Mouse (Mus musculus): ENCODE results near the gene Cd300lf.

Gene Cd300lf

DNA sequence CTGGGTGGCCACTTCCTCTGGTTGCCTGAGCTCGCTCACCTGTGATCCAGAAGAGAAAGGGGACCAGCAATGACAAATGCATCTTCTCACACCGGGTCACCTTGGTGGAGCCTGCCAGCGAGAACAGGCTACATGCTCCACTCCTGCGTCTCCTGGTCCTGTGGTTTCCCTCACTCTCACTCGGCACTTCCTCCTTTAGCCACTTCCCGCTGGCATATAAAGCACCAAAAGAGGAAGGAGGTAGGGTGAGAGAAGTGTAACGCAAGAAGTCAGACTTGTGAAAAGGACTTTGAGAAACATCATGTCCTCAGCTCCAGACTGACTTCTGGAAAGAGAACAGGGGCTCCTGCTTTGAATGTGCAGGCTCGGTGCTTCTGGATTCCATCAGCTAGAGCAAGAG is at the start of gene Cd300lf:
TSS of gene Cd300lf (minus strand) at position 193 of the 400 bp plus-strand sequence.
- DNase-seq (ENCODE audit: low read depth, low spot score) = no peak

- peak; percentile 83 for DNase-seq (ENCODE audit: low read depth, low spot score)
These were observed 48.3 kb upstream of the Cd300lf start for GRCm38 (mm10) chr11:115181913-115182638.

- DNase-seq (ENCODE audit: low read depth, low spot score) = no peak
These were observed 46.1 kb upstream of the Cd300lf start for GRCm38 (mm10) chr11:115179881-115180280.

DNA sequence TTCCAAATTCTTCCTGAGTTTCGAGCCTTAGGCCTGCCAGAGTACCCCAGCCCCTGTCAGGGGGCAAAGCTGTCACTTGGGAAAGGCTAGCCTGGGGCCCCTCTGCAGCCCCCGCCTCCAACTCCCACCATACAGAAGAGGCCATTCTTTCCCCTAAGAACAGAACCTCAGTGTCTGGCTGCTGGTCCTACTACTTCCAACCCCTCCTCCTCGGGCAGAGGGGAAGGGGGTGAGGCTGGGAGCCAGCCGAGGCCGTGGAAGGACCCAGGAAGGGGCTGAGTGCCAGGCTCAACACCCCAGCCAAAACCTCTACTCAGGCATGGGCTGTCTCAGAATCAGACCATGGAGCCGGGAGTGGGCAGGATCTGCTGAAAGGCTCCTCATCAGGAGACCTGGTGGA is 45.4 kb upstream of the Cd300lf start:
- no peak for DNase-seq (ENCODE audit: low read depth, low spot score)

GRCm38 (mm10) chr11:115178766-115179165 is 45.0 kb upstream of the Cd300lf start:
- DNase-seq (ENCODE audit: low read depth, low spot score) = no peak

DNA sequence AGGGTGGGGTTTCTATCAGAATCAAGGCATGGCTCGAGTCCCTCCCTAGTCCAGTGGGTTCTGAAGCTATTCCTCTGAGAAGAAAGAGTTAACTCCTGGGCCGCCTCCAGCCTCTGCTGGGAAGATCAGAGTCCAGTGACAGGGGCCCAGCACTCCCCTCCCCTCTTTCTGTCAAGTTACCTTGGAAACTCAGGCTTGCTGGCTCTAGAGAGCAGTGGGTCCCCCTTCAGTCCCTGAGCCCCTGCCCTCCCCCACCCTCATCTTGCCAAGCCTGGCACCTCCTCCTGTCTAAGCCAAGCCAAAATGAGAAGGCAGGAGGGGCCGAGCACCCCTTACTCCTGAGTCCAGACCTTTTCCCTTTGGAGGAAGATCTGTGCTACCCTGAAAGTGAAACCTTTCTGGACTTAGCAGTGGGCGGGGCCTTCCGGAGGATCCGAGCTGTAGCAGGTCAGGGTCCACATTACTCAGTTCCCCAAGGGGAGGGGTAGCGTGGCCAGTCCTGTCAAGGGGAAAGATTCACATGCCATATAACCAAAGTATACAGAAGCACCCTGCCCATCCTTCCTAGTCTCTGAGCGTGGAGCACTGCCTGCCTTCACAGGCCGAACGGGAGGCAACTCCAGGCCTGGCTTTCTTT is 43.9 kb upstream of the Cd300lf start:
- DNase-seq (ENCODE audit: low read depth, low spot score) = no peak

GRCm38 (mm10) chr11:115176399-115177190 is 42.8 kb upstream of the Cd300lf start:
- DNase-seq (ENCODE audit: low read depth, low spot score) = no peak

GRCm38 (mm10) chr11:115173549-115174339 is 40.0 kb upstream of the Cd300lf start:
- peak; percentile 85 for DNase-seq (ENCODE audit: low read depth, low spot score)

DNA sequence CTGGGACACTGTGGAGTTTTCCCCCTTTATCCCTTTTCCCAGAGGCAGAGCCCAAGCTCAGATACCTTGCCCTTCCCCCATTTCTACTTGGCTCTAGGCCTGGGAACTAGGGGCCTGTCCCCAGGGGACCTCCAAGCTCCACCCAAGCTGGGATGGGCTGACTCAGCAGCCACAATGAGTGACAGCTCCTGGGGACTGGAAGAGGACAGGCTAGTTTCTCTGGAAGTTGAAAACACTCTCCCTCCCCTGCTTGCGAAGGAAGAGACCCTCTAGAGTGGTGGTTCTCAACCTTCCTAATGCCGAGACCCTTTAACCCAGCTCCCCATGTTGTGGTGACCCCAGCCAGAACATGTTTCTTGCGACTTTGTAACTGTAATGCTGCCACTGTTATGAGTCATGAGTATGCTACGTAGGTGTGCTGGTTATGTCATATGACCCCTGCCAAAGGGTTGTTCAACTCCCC is 39.1 kb upstream of the Cd300lf start:
- DNase-seq (ENCODE audit: low read depth, low spot score) = peak; percentile 56

DNA sequence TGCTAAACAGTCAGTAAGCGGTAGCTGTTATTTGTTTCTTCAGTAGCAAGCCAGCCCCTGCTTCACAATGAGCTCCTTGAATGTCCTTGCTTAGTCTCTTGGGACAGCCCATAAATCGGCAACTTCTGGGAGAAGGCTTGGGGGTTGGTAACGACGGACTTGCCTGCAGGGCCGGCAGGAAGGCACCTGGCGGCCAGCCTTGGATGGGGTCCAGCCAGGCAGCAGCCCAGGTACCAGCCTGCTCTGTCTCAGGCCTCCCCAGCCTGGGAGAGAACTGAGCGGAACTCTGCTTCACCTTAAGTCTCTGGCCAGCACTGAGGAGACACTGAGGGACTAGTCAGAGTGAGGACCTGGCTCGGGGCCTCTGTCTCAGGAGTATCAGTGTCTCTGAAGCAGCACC is 37.3 kb upstream of the Cd300lf start:
- no peak for DNase-seq (ENCODE audit: low read depth, low spot score)

- DNase-seq (ENCODE audit: low read depth, low spot score) = no peak
These were observed 35.6 kb upstream of the Cd300lf start for GRCm38 (mm10) chr11:115169430-115169829.

DNA sequence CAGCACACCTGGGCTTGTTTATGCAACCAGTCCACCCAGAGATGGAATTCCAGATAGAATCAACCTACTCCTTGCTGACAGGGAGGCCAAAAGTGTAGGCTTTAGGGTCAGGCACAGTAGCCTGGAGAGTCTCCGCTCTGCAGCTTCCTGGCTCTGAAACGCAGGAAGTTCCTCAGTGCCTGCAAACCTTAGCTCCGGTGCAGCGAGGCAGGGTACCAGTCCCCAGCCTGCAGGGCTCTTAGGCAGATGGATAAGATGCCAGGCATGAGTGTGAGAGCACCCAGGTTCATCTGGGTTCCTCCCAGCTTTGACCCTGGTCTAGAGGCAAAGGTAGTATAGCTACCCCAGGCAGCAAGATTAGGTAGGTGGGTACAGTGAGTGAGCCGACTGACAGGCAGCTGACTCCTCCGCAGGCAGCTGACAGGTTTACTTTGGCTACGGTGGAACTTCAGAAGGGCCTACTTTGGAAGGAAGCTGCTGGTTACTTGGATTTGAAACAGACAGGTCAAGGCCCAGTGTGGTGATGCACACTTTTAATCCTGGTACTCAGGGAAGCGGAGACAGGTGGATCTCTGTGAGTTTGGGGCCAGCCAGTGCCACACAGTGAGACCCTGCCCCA is 33.9 kb upstream of the Cd300lf start:
- no peak for DNase-seq (ENCODE audit: low read depth, low spot score)

DNA sequence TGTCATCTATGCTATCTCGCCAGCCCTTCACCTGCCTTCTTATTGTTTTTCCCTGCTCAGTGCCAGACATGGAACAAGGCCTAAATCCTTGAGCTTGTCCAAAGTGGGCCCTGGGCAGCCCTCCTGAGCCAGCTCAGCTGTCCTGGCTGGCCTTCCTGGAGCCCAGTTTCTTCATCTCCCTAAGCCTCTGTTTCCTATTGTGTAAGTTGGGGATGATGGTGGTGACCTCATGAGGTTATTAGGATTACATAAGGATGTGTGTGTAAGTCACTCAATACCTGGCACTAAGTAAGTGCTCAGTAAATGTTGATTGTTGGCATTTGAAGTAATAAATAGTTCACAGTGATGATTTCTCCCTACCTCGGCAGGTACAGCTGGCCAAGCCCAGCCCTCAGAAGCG is 33.0 kb upstream of the Cd300lf start:
- no peak for DNase-seq (ENCODE audit: low read depth, low spot score)

GRCm38 (mm10) chr11:115164976-115165374 is 31.2 kb upstream of the Cd300lf start:
- DNase-seq (ENCODE audit: low read depth, low spot score) = no peak

DNA sequence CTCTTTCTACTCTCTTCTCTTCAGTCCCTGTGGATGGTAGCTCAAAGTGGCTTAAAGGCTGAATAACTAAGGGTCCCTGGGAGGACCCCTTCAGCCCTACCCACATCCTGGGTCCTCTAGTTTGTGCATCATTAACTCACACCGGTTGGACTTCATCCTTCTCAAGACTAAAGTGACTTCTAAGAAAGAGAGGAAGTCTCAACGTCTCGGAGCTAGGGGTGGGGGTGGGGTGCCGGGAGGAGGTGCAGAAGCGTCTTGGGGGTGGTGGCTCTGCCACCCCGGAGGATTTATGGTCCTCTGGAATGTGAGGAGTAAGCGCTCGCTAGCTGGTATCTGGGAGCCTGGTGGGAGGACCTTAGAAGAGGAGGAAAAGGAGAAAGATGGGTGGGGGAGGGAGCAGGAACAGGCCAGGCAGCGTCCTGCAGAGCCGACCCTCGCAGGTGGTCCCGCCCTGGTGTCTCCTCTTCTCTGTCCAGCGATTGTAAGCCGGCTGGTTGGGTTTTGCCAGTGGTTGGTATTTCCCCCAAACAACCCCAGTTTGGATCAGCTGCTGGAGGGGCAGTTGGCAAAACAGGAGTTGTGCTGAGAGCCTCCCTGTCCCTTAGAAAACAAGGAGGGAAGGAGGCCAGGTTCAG is 30.7 kb upstream of the Cd300lf start:
- peak; percentile 62 for DNase-seq (ENCODE audit: low read depth, low spot score)

GRCm38 (mm10) chr11:115163568-115164150 is 29.9 kb upstream of the Cd300lf start:
- DNase-seq (ENCODE audit: low read depth, low spot score) = peak; percentile 81

DNA sequence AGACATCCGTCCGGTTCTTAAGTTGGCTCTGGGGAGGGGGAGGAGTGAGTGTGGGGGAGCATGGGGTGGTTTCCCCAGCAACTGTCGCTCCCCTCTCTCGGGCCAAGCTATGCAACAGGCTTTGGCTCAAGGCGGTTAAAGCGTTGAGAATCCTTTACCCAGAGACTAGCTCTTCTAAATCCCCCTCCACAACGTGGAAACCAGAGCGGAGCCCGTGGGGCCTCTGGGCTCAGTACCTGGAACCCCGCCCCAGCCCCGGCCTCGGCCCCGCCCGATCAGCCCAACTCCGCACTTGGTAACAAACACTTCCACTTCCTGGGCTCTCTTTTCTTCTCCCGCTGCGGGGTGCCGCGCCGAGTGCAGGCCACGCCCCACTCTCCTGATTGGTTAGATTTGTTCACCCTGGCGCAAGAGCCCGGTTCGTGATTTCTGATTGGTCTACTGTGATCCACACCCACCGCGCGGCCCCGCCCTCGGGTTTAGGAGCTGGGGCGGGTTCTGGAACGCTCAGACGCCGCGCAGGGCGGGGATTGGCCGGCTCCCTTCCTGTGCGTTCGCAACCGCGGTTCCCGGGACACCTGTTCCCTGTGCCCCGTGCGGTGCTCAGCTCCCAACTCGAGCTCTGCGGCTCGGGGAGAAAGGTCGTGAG is 29.2 kb upstream of the Cd300lf start, which contains the start of gene Slc9a3r1:
TSS of gene Slc9a3r1 (plus strand) at position 510 of the 649 bp plus-strand sequence.
- peak; percentile 99 for DNase-seq (ENCODE audit: low read depth, low spot score)

DNA sequence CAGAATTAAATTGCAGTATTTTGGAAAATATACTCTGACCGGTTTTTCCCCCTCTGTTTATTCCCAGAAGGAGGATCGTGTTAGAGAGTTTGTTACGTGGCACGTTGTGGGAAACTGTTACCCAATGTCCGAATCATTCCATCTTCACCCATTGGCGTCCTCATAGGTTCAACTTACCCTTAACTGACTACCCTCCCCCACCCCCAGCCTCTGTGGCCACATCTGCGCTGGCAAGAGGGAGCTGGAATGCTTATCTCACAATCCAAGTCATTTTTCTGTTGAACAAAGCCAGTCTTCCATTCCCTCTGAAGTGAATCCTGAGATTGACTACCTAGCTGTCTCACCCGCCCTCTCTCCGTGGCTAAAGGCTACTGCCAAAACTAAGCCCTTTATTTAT is 28.4 kb upstream of the Cd300lf start:
- peak; percentile 33 for DNase-seq (ENCODE audit: low read depth, low spot score)

GRCm38 (mm10) chr11:115161578-115162204 is 27.9 kb upstream of the Cd300lf start:
- DNase-seq (ENCODE audit: low read depth, low spot score) = peak; percentile 72
